Mouse (Mus musculus) stomach, postnatal 0 days (tissue): Measurements from ENCODE around the gene Txndc17.

ENCODE experiments used
- CTCF ChIP-seq: IDR thresholded peaks from 2 replicates; pipeline ENCODE4 v1.5.1; 2016; ENCODE audit warnings: antibody characterized with exemption, low read depth, mild to moderate bottlenecking, moderate library complexity
- EP300 ChIP-seq: optimal IDR thresholded peaks from 2 replicates; pipeline ENCODE3; 2016; ENCODE audit warnings: antibody characterized with exemption

DNA sequence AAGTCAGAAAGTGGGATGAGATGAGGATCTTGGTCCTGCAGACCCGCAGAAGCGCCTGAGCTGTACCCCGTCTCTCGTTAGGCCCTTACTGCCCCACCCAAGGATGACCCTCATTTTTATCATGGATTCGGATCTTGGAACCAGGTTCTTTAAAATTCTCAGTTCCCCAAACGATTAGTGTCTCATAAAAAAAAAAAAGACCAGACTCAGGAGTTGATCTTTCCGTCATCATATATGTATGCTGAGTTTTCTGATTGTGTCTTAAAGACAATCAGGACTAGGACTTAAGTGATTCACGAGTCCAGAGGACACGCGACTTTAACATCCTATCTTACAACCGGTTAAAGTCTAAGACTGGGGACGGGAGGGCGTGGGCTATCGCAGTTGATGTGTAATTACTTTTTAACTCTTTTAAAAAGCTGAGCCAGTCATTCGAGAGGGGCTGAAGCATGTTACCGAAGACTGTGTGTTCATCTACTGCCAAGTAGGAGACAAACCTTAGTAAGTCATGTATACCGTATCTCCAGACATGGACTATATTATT, 559 bp downstream of the Txndc17 start:
- TF ChIP-seq CTCF (no peak), EP300 (no peak)
